Mouse (Mus musculus): ENCODE data around the gene Myadm.
"Not testable (repeated sequence)": the region's sequence is repeated elsewhere in the genome, so short reads cannot be mapped to it uniquely, and the experiment has no call there.

The Myadm gene

GRCm38 (mm10) chr7:3290257-3291033 lies 1.6 kb downstream of the Myadm start:
- peak; percentile 96 for DNase-seq (ENCODE audit: low read depth, low spot score)

- no peak for DNase-seq (ENCODE audit: low read depth, low spot score)
These were observed 2.3 kb downstream of the Myadm start for GRCm38 (mm10) chr7:3291197-3291596.

GRCm38 (mm10) chr7:3291764-3292163 lies 2.9 kb downstream of the Myadm start:
- no peak for DNase-seq (ENCODE audit: low read depth, low spot score)

GRCm38 (mm10) chr7:3292271-3292670 lies 3.4 kb downstream of the Myadm start:
- DNase-seq (ENCODE audit: low read depth, low spot score), result not testable (repeated sequence)

GRCm38 (mm10) chr7:3292791-3293190 lies 3.9 kb downstream of the Myadm start:
- DNase-seq (ENCODE audit: low read depth, low spot score), result no peak

GRCm38 (mm10) chr7:3294794-3295193 lies 5.9 kb downstream of the Myadm start:
- no peak for DNase-seq (ENCODE audit: low read depth, low spot score)

GRCm38 (mm10) chr7:3295321-3296110 lies 6.6 kb downstream of the Myadm start:
- no peak for DNase-seq (ENCODE audit: low read depth, low spot score)

- no peak for DNase-seq (ENCODE audit: low read depth, low spot score)
These were observed 7.8 kb downstream of the Myadm start for GRCm38 (mm10) chr7:3296711-3297110.

- no peak for DNase-seq (ENCODE audit: low read depth, low spot score)
These were observed 11.2 kb downstream of the Myadm start for GRCm38 (mm10) chr7:3299941-3300617.

GRCm38 (mm10) chr7:3300891-3301627 lies 12.2 kb downstream of the Myadm start:
- no peak for DNase-seq (ENCODE audit: low read depth, low spot score)

- no peak for DNase-seq (ENCODE audit: low read depth, low spot score)
These were observed 13.0 kb downstream of the Myadm start for GRCm38 (mm10) chr7:3301628-3302555.

- DNase-seq (ENCODE audit: low read depth, low spot score), result no peak
These were observed 13.8 kb downstream of the Myadm start for GRCm38 (mm10) chr7:3302556-3303275.

- no peak for DNase-seq (ENCODE audit: low read depth, low spot score)
These were observed 14.4 kb downstream of the Myadm start for GRCm38 (mm10) chr7:3303276-3303781.

- no peak for DNase-seq (ENCODE audit: low read depth, low spot score)
These were observed 14.9 kb downstream of the Myadm start for GRCm38 (mm10) chr7:3303789-3304188.

- DNase-seq (ENCODE audit: low read depth, low spot score), result no peak
These were observed 15.4 kb downstream of the Myadm start for GRCm38 (mm10) chr7:3304298-3304697.

GRCm38 (mm10) chr7:3306400-3306799 lies 17.5 kb downstream of the Myadm start:
- no peak for DNase-seq (ENCODE audit: low read depth, low spot score)

- DNase-seq (ENCODE audit: low read depth, low spot score), result no peak
These were observed 19.8 kb downstream of the Myadm start for GRCm38 (mm10) chr7:3308646-3309045.

- DNase-seq (ENCODE audit: low read depth, low spot score), result no peak
These were observed 21.4 kb downstream of the Myadm start for GRCm38 (mm10) chr7:3310233-3310632.

GRCm38 (mm10) chr7:3313571-3313970 lies 24.7 kb downstream of the Myadm start:
- no peak for DNase-seq (ENCODE audit: low read depth, low spot score)

GRCm38 (mm10) chr7:3314121-3314520 lies 25.2 kb downstream of the Myadm start:
- no peak for DNase-seq (ENCODE audit: low read depth, low spot score)

Measured in forelimb bud, embryonic 11.5 days (tissue).